Mouse (Mus musculus) cerebellum, postnatal 10 days (tissue): ENCODE data around the gene Olfr851.

ENCODE experiments used
- DNase-seq, 2 experiments: peaks; one replicate each; pipeline ENCODE4 v3.0.0; 2021; ENCODE audit warnings: mixed read lengths in 2 of 2

Olfr851 gene

DNA sequence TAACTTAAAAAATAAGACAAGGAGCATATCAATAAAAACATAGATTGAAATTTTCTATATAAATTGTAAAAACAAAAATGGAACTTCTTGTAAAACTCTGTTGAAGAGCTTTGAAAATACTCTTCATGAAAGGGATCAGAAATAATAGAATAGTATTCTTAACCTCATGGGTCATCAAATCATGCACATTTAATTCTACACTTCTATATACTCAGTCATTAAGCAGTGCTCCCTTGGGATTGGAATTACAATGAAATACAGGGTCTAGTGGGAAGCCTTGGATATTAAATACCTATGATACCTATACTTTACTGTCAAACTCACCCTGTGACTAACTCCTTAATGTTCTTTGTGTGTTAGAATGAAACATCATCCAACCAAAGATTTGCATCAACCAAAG is at the start of gene Olfr851:
Gene Olfr851, plus strand, starts transcription at position 301 of the 400 bp plus-strand sequence.
- DNase-seq, result no peak

DNA sequence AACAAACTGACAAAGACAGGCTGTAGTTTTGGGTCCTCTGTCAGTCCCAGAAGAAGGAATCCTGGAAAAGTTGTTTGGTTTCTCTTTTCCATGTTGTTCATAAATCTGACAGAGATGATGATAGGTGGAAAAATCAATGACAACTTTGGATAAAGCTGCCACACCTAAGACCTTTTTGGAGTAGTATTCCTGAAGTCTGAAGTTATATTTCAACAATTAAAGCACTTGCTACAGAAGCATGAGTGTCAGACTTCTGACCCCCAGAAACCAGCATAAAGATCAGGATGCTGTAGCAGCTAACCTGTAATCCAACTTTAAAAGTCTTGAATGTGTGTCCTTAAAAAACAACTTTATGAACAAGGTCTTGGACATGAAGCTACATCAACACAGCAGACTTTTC is 14.9 kb upstream of the Olfr851 start, which contains the start of gene Olfr850:
Gene Olfr850, minus strand, starts transcription at position 101 of the 400 bp plus-strand sequence.
- DNase-seq, result no peak

DNA sequence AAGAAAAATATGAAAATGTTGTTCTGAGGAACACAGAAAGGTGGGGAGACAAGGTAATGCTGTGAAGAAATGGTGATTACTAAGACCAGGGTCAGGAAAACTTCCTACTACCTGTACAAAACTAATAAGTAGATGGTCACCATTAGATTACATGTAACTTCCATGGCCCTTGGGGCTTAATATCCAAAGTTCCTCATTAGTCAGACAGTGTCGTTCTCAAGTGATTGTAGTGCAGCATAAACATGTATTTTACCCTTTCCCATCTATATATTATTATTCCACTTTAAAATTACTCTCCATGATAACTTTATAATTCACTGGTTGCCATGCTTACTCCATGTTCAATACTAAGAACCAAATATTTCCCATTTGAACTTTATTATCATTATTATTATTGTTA is 47.9 kb downstream of the Olfr851 start, which contains the start of gene Olfr853:
Gene Olfr853, minus strand, starts transcription at position 101 of the 400 bp plus-strand sequence.
- no peak for DNase-seq
